Mouse (Mus musculus): ENCODE results near the gene Usp44. TPM values are rescaled to one million over a fixed set of nuclear protein-coding genes. Genes with fewer than 3 reads are reported as not detected.
"Not testable (repeated sequence)": the region's sequence is repeated elsewhere in the genome, so short reads cannot be mapped to it uniquely, and the experiment has no call there.

The Usp44 gene
- 0.89 and 1.1 TPM in 2 replicates for polyA plus RNA-seq (2015; fragmentation: Nextera tagmentation; extraction: Ambion mirVana)

- Histone ChIP-seq H3K27ac (ENCODE audit: low read length) (no peak within 1 kb of the TSS), H3K36me3 (ENCODE audit: insufficient read depth, low read length) (no peaks in the 10 kb centered on the region), H3K4me1 (ENCODE audit: insufficient read depth, low read length) (0 out of 2 replicates have a peak, but pooled peaks cover 23% of the 10 kb centered on the region), H3K4me3 (ENCODE audit: low read length) (peak within 1 kb of the TSS; percentile 12), H3K27me3 (ENCODE audit: insufficient read depth, low read length) (peaks cover 64% of the 10 kb centered on the region), H3K9ac (replicated peaks; ENCODE audit: low read length) (no peak within 1 kb of the TSS), H3K9me3 (ENCODE audit: low read length) (no peaks in the 10 kb centered on the region), H3K4me2 (replicated peaks; ENCODE audit: low read depth, low read length) (peak within 1 kb of the TSS; percentile 24; the same call in 1 of the 2 replicates)
- WGBS: 9% methylated on average over 22 of the region's 22 CpGs
- ATAC-seq (ENCODE audit: low FRiP score, low TSS enrichment): no peak
Measured at GRCm38 (mm10) chr10:93830931-93831729, at the start of gene Usp44. Usp44 (plus strand) TSS chr10:93831555.

DNA sequence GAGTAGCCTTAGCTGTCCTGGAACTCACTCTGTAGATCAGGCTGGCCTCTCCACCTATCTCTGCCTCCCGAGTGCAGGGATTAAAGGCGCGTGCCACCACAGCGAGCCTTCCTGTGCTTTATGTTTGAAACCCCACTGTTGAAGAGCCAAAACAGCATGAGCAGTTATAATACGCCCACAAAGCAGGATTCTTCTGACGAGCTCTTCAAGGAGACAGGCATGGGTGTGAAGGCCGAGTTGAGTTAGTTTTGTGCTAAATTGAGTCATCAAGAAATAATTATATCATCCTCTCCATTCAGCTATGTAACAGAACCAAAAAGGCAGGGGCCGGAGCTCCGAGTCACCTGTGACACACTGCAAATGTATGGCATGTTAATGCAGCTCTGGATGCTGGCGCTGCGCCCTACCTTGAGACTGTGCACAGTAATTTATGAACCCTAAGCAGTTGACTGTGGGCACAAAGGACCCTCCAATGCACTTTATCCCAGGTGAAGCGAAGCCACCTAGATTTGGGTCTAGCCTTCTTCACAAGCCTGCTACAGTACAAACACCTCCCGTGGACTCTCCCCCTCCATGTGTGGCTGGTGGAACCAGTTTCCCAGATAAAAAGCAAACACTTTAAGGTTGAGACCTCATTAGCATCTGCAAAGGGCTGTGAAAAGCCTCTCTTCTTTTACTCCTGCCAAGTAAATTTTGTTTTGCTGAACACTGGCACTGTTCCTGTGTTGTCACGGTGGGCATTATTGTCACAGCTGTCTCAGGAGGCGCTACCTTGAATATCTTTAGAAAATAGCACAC, 47.9 kb upstream of the Usp44 start:
- 78% methylated on average over 15 of the region's 15 CpGs for WGBS
- Histone ChIP-seq H3K27ac (ENCODE audit: low read length) (no peak overlapping the region), H3K4me3 (ENCODE audit: low read length) (no peak overlapping the region), H3K4me2 (replicated peaks; ENCODE audit: low read depth, low read length) (no peak overlapping the region), H3K4me1 (ENCODE audit: insufficient read depth, low read length) (no peaks in the 10 kb centered on the region), H3K27me3 (ENCODE audit: insufficient read depth, low read length) (no peaks in the 10 kb centered on the region), H3K9ac (replicated peaks; ENCODE audit: low read length) (no peak overlapping the region), H3K9me3 (ENCODE audit: low read length) (no peaks in the 10 kb centered on the region), H3K36me3 (ENCODE audit: insufficient read depth, low read length) (no peaks in the 10 kb centered on the region)
- no peak for ATAC-seq (ENCODE audit: low FRiP score, low TSS enrichment)

GRCm38 (mm10) chr10:93799711-93800362, 31.5 kb upstream of the Usp44 start:
- Histone ChIP-seq H3K4me2 (replicated peaks; ENCODE audit: low read depth, low read length) (no peak overlapping the region), H3K27ac (ENCODE audit: low read length) (no peak overlapping the region), H3K9me3 (ENCODE audit: low read length) (no peaks in the 10 kb centered on the region), H3K27me3 (ENCODE audit: insufficient read depth, low read length) (no peaks in the 10 kb centered on the region), H3K9ac (replicated peaks; ENCODE audit: low read length) (no peak overlapping the region), H3K4me3 (ENCODE audit: low read length) (no peak overlapping the region), H3K36me3 (ENCODE audit: insufficient read depth, low read length) (no peaks in the 10 kb centered on the region), H3K4me1 (ENCODE audit: insufficient read depth, low read length) (no peaks in the 10 kb centered on the region)
- WGBS: 63% methylated on average over 8 of the region's 8 CpGs
- ATAC-seq (ENCODE audit: low FRiP score, low TSS enrichment): no peak

- Histone ChIP-seq H3K4me3 (ENCODE audit: low read length) (no peak overlapping the region), H3K36me3 (ENCODE audit: insufficient read depth, low read length) (no peaks in the 10 kb centered on the region), H3K9ac (replicated peaks; ENCODE audit: low read length) (no peak overlapping the region), H3K9me3 (ENCODE audit: low read length) (no peaks in the 10 kb centered on the region), H3K4me2 (replicated peaks; ENCODE audit: low read depth, low read length) (no peak overlapping the region), H3K27ac (ENCODE audit: low read length) (no peak overlapping the region), H3K27me3 (ENCODE audit: insufficient read depth, low read length) (no peaks in the 10 kb centered on the region), H3K4me1 (ENCODE audit: insufficient read depth, low read length) (no peaks in the 10 kb centered on the region)
- no peak for ATAC-seq (ENCODE audit: low FRiP score, low TSS enrichment)
- WGBS: 75% methylated on average over 4 of the region's 4 CpGs
Measured at GRCm38 (mm10) chr10:93800363-93800722, 31.0 kb upstream of the Usp44 start.

- no peak overlapping the region for H3K4me3 ChIP-seq (ENCODE audit: low read length)
- 85% methylated on average over 5 of the region's 5 CpGs for WGBS
Measured at GRCm38 (mm10) chr10:93800895-93801294, 30.5 kb upstream of the Usp44 start.

GRCm38 (mm10) chr10:93803199-93803598, 28.2 kb upstream of the Usp44 start:
- no peaks in the 10 kb centered on the region for H3K4me1 ChIP-seq (ENCODE audit: insufficient read depth, low read length)
- no peak overlapping the region for H3K4me3 ChIP-seq (ENCODE audit: low read length)
- H3K9me3 ChIP-seq (ENCODE audit: low read length): no peaks in the 10 kb centered on the region
- H3K9ac ChIP-seq (replicated peaks; ENCODE audit: low read length): no peak overlapping the region
- no peaks in the 10 kb centered on the region for H3K36me3 ChIP-seq (ENCODE audit: insufficient read depth, low read length)
- 55% methylated on average over 6 of the region's 6 CpGs for WGBS
- H3K27ac ChIP-seq (ENCODE audit: low read length): no peak overlapping the region
- no peak overlapping the region for H3K4me2 ChIP-seq (replicated peaks; ENCODE audit: low read depth, low read length)
- H3K27me3 ChIP-seq (ENCODE audit: insufficient read depth, low read length): no peaks in the 10 kb centered on the region
- no peak for ATAC-seq (ENCODE audit: low FRiP score, low TSS enrichment)

More at GRCm38 (mm10) chr10:93800895-93801294, 30.5 kb upstream of the Usp44 start:
- no peak for ATAC-seq (ENCODE audit: low FRiP score, low TSS enrichment)
- H3K36me3 ChIP-seq (ENCODE audit: insufficient read depth, low read length): no peaks in the 10 kb centered on the region
- H3K27ac ChIP-seq (ENCODE audit: low read length): no peak overlapping the region
- no peak overlapping the region for H3K9ac ChIP-seq (replicated peaks; ENCODE audit: low read length)
- H3K9me3 ChIP-seq (ENCODE audit: low read length): no peaks in the 10 kb centered on the region
- no peaks in the 10 kb centered on the region for H3K27me3 ChIP-seq (ENCODE audit: insufficient read depth, low read length)
- no peak overlapping the region for H3K4me2 ChIP-seq (replicated peaks; ENCODE audit: low read depth, low read length)
- no peaks in the 10 kb centered on the region for H3K4me1 ChIP-seq (ENCODE audit: insufficient read depth, low read length)

DNA sequence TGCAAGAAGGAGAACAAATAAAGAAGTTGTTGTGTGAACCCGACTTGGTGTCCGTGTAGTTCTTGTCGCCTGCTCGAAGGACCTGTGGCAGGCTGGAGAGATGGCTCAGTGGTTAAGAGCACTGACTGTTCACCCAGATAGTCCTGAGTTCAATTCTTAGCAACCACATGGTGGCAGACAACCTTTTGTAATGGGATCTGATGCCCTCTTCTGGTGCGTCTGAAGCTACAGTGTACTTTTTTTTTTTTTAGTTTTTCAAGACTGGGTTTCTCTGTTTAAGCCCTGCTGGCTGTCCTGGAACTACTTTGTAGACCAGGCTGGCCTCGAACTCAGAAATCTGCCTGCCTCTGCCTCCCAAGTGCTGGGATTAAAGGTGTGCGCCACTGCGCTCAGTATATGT, 21.9 kb upstream of the Usp44 start:
- not testable (repeated sequence) for H3K27ac ChIP-seq (ENCODE audit: low read length); H3K4me1 ChIP-seq (ENCODE audit: insufficient read depth, low read length); H3K9me3 ChIP-seq (ENCODE audit: low read length); H3K4me3 ChIP-seq (ENCODE audit: low read length); H3K36me3 ChIP-seq (ENCODE audit: insufficient read depth, low read length); H3K9ac ChIP-seq (replicated peaks; ENCODE audit: low read length); ATAC-seq (ENCODE audit: low FRiP score, low TSS enrichment); H3K27me3 ChIP-seq (ENCODE audit: insufficient read depth, low read length); H3K4me2 ChIP-seq (replicated peaks; ENCODE audit: low read depth, low read length)
- 95% methylated on average over 8 of the region's 8 CpGs for WGBS

DNA sequence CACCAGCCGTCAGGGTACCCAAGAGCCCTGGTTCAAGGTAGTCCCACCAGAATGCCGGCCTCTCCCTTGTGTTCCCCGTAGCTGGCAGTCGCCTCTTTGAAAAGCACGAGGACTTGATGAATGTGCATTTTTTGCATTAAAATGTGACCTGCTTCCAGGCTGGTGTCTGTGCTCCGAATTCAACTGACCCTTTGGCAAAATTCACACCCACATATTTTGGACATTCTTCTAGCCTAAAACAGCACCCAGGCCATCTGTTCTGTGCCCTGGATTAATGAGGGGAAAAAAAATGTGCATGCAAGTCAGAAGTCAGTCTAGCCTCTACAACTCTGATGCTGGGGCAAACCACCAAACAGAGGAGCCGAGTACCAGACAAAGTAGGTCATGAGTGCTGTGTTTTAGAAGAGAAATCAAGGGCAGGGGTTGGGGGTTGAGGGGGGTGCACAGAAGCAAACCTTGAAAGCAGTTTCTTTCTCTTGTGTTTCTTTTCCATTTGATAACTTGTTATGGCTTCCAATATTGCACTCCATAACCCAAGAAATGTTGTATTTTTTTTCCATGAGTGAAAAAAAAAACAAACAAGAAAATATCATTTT, 20.7 kb upstream of the Usp44 start:
- Histone ChIP-seq H3K36me3 (ENCODE audit: insufficient read depth, low read length) (no peaks in the 10 kb centered on the region), H3K4me1 (ENCODE audit: insufficient read depth, low read length) (no peaks in the 10 kb centered on the region), H3K4me3 (ENCODE audit: low read length) (no peak overlapping the region), H3K4me2 (replicated peaks; ENCODE audit: low read depth, low read length) (no peak overlapping the region), H3K9ac (replicated peaks; ENCODE audit: low read length) (no peak overlapping the region), H3K27me3 (ENCODE audit: insufficient read depth, low read length) (no peaks in the 10 kb centered on the region), H3K27ac (ENCODE audit: low read length) (no peak overlapping the region), H3K9me3 (ENCODE audit: low read length) (no peaks in the 10 kb centered on the region)
- WGBS: 41% methylated on average over 7 of the region's 7 CpGs
- no peak for ATAC-seq (ENCODE audit: low FRiP score, low TSS enrichment)

DNA sequence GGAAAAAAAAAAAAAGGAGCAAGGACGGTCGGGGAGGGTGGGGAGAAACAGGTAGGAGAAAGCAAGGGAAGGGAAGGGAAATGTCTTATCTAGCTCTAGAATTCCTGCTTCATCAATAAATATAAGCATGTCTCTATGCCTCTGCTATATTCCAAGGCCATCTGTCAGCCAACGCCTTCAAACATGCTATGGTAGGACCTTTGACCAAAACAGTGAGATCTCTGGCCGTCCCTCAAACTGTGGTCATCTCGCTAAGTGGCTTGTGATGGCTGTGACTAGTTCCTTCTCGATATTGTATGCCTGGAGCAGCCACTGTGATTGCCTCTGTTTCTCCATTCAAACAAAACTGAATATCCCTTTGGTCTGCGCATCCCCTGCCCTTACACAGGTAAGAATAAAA, 19.3 kb upstream of the Usp44 start:
- Histone ChIP-seq H3K36me3 (ENCODE audit: insufficient read depth, low read length) (no peaks in the 10 kb centered on the region), H3K4me1 (ENCODE audit: insufficient read depth, low read length) (no peaks in the 10 kb centered on the region), H3K4me3 (ENCODE audit: low read length) (no peak overlapping the region), H3K9me3 (ENCODE audit: low read length) (no peaks in the 10 kb centered on the region), H3K27ac (ENCODE audit: low read length) (no peak overlapping the region), H3K4me2 (replicated peaks; ENCODE audit: low read depth, low read length) (no peak overlapping the region), H3K9ac (replicated peaks; ENCODE audit: low read length) (no peak overlapping the region), H3K27me3 (ENCODE audit: insufficient read depth, low read length) (no peaks in the 10 kb centered on the region)
- 86% methylated on average over 7 of the region's 7 CpGs for WGBS
- no peak for ATAC-seq (ENCODE audit: low FRiP score, low TSS enrichment)

Data from kidney, embryonic 16.5 days (tissue).